Mouse (Mus musculus) brain, embryonic 14.5 days (tissue): ENCODE measurements around the gene Olfr320.

Experiments
- CTCF ChIP-seq: fragments of 200-500 bp; IDR thresholded peaks from 2 replicates; pipeline ENCODE4 v1.5.1; 2012; ENCODE audit warnings: inconsistent platforms, mild to moderate bottlenecking, moderate library complexity, borderline replicate concordance; ENCODE audit not compliant: insufficient read depth, insufficient read length; ENCODE audit errors: extremely low read depth
- POLR2A ChIP-seq: fragments of 200-500 bp; IDR thresholded peaks from 2 replicates; pipeline ENCODE4 v1.6.1; 2012; ENCODE audit warnings: mild to moderate bottlenecking, inconsistent platforms, borderline replicate concordance; ENCODE audit not compliant: poor library complexity, insufficient read depth, insufficient read length, severe bottlenecking; ENCODE audit errors: extremely low read depth

DNA sequence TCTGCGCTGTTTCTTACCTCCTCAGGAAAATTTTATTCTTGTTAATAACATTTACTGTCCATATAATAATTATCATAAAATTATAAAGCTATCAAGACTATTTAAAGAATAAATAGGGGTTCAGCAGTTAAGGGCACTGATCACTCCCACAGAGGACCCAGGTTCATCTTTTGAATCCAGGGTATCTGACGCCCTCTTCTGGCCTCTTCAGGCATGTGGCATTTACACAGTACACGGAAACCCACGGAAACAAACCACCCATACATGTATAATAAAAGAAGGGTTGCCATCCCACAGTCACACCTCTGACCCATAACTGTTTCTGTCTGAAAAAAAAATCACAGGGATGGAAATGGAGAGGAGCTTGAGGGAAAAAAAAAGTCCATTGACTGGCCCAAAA, 9.1 kb upstream of the Olfr320 start:
- TF ChIP-seq CTCF, result peak; percentile 31; the same call in 1 of the 2 replicates
- TF ChIP-seq POLR2A, result no peak
